21 mouse cellular contexts compared by ENCODE assay signal in the genomic region with DNA sequence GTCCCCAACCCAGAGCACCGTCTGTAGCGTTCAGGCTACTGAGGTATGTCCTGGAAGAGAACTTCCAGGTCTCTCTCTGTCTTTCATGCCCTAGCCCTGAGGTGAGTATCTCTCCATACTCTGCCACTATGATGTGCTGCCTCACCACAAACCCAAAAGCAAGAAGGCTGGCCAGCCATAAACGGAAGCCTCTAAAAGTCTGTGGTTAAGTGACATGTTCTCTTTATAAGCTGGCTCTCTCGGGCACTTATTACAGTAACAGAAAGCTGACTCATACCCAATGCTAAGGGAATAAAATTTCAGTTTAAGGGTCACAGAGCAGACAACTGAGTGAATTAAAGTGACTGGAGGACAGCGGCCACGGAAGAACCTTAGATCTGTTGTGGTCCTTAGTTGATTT. TPM values are rescaled to one million over a fixed set of nuclear protein-coding genes. Genes with fewer than 3 reads are reported as not detected.
"Had no signal": no experiment of that assay in that cellular context is flagged by ENCODE, and none has a peak within 500 bp of the region (broad histone marks: within the 10 kb centered on the region; RNA-seq: fewer than 3 reads in every experiment).

No protein-coding gene starts in this region.

- H3K4me3 ChIP-seq: limb, embryonic 10.5 days; limb, embryonic 13.5 days; liver, embryonic 12.5 days; liver, embryonic 15.5 days; lung, embryonic 15.5 days; neural tube, embryonic 12.5 days; neural tube, embryonic 15.5 days had no signal

- DNase-seq: kidney, adult 9 months; kidney, postnatal 14 days; kidney, postnatal 4 days; liver; lung, adult 18-20 months; lung, postnatal 10 days; lung, postnatal 36 days; midbrain, embryonic 14.5 days; right cerebral cortex, adult 18-20 months; right cerebral cortex, postnatal 14 days; right cerebral cortex, postnatal 4 days; thymus, postnatal 25 days had no signal

- ATAC-seq: liver, embryonic 12.5 days had no signal

- H3K27ac ChIP-seq: limb, embryonic 10.5 days; limb, embryonic 13.5 days; liver, embryonic 12.5 days; liver, embryonic 15.5 days; lung, embryonic 15.5 days; neural tube, embryonic 12.5 days; neural tube, embryonic 15.5 days; stomach, postnatal 0 days had no signal

- H3K4me1 ChIP-seq: limb, embryonic 10.5 days; limb, embryonic 13.5 days; liver, embryonic 12.5 days; liver, embryonic 15.5 days; lung, embryonic 15.5 days; neural tube, embryonic 12.5 days; neural tube, embryonic 15.5 days had no signal

- H3K27me3 ChIP-seq: limb, embryonic 13.5 days; liver, embryonic 12.5 days; liver, embryonic 15.5 days; lung, embryonic 15.5 days; neural tube, embryonic 12.5 days; neural tube, embryonic 15.5 days had no signal

RNA-seq across cellular contexts. Expression of a gene that starts 50.2 kb away (rescaled TPM):
- total RNA-seq: megakaryocyte-erythroid progenitor cell, adult 5-6 weeks had no signal
